8 mouse cellular contexts compared by ENCODE assay signal in genomic region chr4:70355659-70356350, GRCm38 (mm10). TPM values are rescaled to one million over a fixed set of nuclear protein-coding genes. Genes with fewer than 3 reads are reported as not detected.
A peak's percentile ranks its signal among the peaks of the same experiment; 100 is the strongest.
DNase-seq lines count a peak whose midpoint lies in the region; ATAC-seq and TF ChIP-seq lines count a peak whose summit lies in the region.

No protein-coding gene starts in this region.

- no peaks in the 10 kb centered on the region for H3K27me3 ChIP-seq in heart, embryonic 10.5 days (ENCODE audit: insufficient read depth, poor library complexity, severe bottlenecking)
- no peaks in the 10 kb centered on the region for H3K27me3 ChIP-seq in cerebellum, adult 2 months (ENCODE audit: control insufficient read depth, insufficient read depth, low read length)
- H3K27me3 ChIP-seq in midbrain, embryonic 12.5 days, result no peaks in the 10 kb centered on the region
- H3K27me3 ChIP-seq in splenic B cell, adult 2 months (ENCODE audit: control insufficient read depth, insufficient read depth, low read length, poor library complexity, severe bottlenecking), result no peaks in the 10 kb centered on the region

- 76% methylated on average over 9 of the region's 9 CpGs for WGBS in heart, embryonic 10.5 days
- WGBS in cerebellum, adult 2 months, result 56% methylated on average over 9 of the region's 9 CpGs
- WGBS in midbrain, embryonic 12.5 days, result 74% methylated on average over 9 of the region's 9 CpGs

- DNase-seq in heart, adult 18-20 months, result peak; percentile 35 to 47
- no peak for DNase-seq in heart, embryonic 10.5 days (ENCODE audit: low spot score)
- peak; percentile 66 to 73 for DNase-seq in cerebellum, adult 2 months
- DNase-seq in frontal cortex, postnatal 14 days (ENCODE audit: low spot score in 2 of 2), result peak; percentile 34 to 55
- peak; percentile 10 for DNase-seq in kidney, adult 11 months
- peak; percentile 66 to 69 for DNase-seq in left cerebral cortex, postnatal 36 days (ENCODE audit: low spot score in 2 of 2)
- DNase-seq in splenic B cell, adult 2 months (ENCODE audit: low read depth, low spot score), result peak; percentile 71

- H3K9ac ChIP-seq in midbrain, embryonic 12.5 days (replicated peaks), result no peak overlapping the region

- H3K4me1 ChIP-seq in heart, embryonic 10.5 days, result no peaks in the 10 kb centered on the region
- peaks cover 5% of the 10 kb centered on the region; the same call in 1 of the 2 replicates for H3K4me1 ChIP-seq in cerebellum, adult 2 months (ENCODE audit: control insufficient read depth, insufficient read depth, low read length)
- no peaks in the 10 kb centered on the region for H3K4me1 ChIP-seq in midbrain, embryonic 12.5 days

- peaks cover 61% of the 10 kb centered on the region for H3K36me3 ChIP-seq in heart, embryonic 10.5 days
- H3K36me3 ChIP-seq in midbrain, embryonic 12.5 days, result peaks cover 57% of the 10 kb centered on the region
- peaks cover 2% of the 10 kb centered on the region for H3K36me3 ChIP-seq in splenic B cell, adult 2 months (ENCODE audit: control insufficient read depth, insufficient read depth, low read length, poor library complexity, severe bottlenecking)

- intact Hi-C loops in left cerebral cortex, postnatal 36 days (cut with DNase I), result loop anchor here (2.0 to 5.0 kb wide), 2 partner anchors 91 to 1404 kb away; partner anchors contain the start of gene Brinp1

- H3K4me3 ChIP-seq in heart, embryonic 10.5 days, result no peak overlapping the region
- H3K4me3 ChIP-seq in cerebellum, adult 2 months (replicated peaks; ENCODE audit: insufficient read depth, low read depth, low read length), result no peak overlapping the region
- no peak overlapping the region for H3K4me3 ChIP-seq in midbrain, embryonic 12.5 days

- H3K9me3 ChIP-seq in heart, embryonic 10.5 days, result no peaks in the 10 kb centered on the region
- no peaks in the 10 kb centered on the region for H3K9me3 ChIP-seq in midbrain, embryonic 12.5 days

- TF ChIP-seq POLR2A in cerebellum, adult 2 months (IDR thresholded peaks at IDR 0.05; ENCODE audit: borderline replicate concordance, insufficient read depth, low read length), result no peak

- peak; percentile 80; the same call in 1 of the 2 replicates for ATAC-seq in midbrain, embryonic 12.5 days (ENCODE audit: low FRiP score, low read depth)

- TF ChIP-seq CTCF in cerebellum, adult 2 months (IDR thresholded peaks at IDR 0.05; ENCODE audit: borderline replicate concordance, insufficient read depth, low read depth, low read length), result peak; percentile 86

- no peak overlapping the region for H3K27ac ChIP-seq in heart, embryonic 10.5 days
- H3K27ac ChIP-seq in cerebellum, adult 2 months (ENCODE audit: insufficient read depth, low read length), result no peak overlapping the region
- no peak overlapping the region for H3K27ac ChIP-seq in midbrain, embryonic 12.5 days (replicated peaks)

- H3K4me2 ChIP-seq in midbrain, embryonic 12.5 days (replicated peaks), result no peak overlapping the region

RNA-seq across cellular contexts. Expression of gene Cdk5rap2, which starts 54.4 kb away (rescaled TPM):
- total RNA-seq in heart, adult 18-20 months (2021), result 1 to 10 TPM; 4.2 to 5.5 TPM
- polyA plus RNA-seq in heart, embryonic 10.5 days (2016; fragmentation: Nextera tagmentation; extraction: Ambion mirVana), result 14.2 and 17.7 TPM in 2 replicates
- 18.3 and 20.4 TPM in 2 replicates for polyA plus RNA-seq in cerebellum, adult 2 months (2012; rRNA removed)
- 10 to 100 TPM in 1 of 2 experiments, 1 to 10 TPM in 1; 6.8 to 10.0 TPM for total RNA-seq in left cerebral cortex, postnatal 36 days (2021)
- 24.7 TPM in 2 replicates for polyA plus RNA-seq in midbrain, embryonic 12.5 days (2016; fragmentation: Nextera tagmentation; extraction: Ambion mirVana)
